Comparison of ENCODE assay signal across 20 mouse cellular contexts in genomic region chr10:78383567-78383966, GRCm38 (mm10).
"Had no signal": no experiment of that assay in that cellular context is flagged by ENCODE, and none has a peak within 500 bp of the region (broad histone marks: within the 10 kb centered on the region; RNA-seq: fewer than 3 reads in every experiment).

No protein-coding gene starts in this region.

- ATAC-seq: hindbrain, embryonic 16.5 days; hindbrain, postnatal 0 days; inflammation-experienced regulatory T-cells, adult 6 months; intestine, embryonic 15.5 days; intestine, embryonic 16.5 days; intestine, postnatal 0 days had no signal

- H3K9ac ChIP-seq: heart, embryonic 12.5 days; heart, embryonic 13.5 days; heart, embryonic 15.5 days; hindbrain, embryonic 12.5 days; hindbrain, embryonic 13.5 days; hindbrain, embryonic 14.5 days; hindbrain, embryonic 15.5 days; intestine, embryonic 15.5 days; kidney, embryonic 15.5 days had no signal

- H3K4me1 ChIP-seq: heart, embryonic 10.5 days; heart, embryonic 12.5 days; hindbrain, embryonic 10.5 days; hindbrain, embryonic 12.5 days; hindbrain, embryonic 13.5 days; hindbrain, embryonic 15.5 days; intestine, embryonic 15.5 days had no signal

- H3K27me3 ChIP-seq: heart, embryonic 13.5 days; heart, embryonic 15.5 days; hindbrain, embryonic 15.5 days; intestine, embryonic 15.5 days had no signal

- H3K9me3 ChIP-seq: heart, embryonic 10.5 days; heart, embryonic 13.5 days; heart, embryonic 15.5 days; hindbrain, embryonic 12.5 days; hindbrain, embryonic 13.5 days; hindbrain, embryonic 15.5 days; intestine, embryonic 15.5 days; kidney, embryonic 15.5 days had no signal

- H3K4me3 ChIP-seq: heart, embryonic 10.5 days; heart, embryonic 12.5 days; heart, embryonic 13.5 days; heart, embryonic 15.5 days; hindbrain, embryonic 10.5 days; hindbrain, embryonic 12.5 days; hindbrain, embryonic 13.5 days; hindbrain, embryonic 15.5 days; intestine, embryonic 15.5 days; kidney, embryonic 15.5 days; layer of hippocampus, adult 2 months; left cerebral cortex, adult 2 months had no signal

- H3K4me2 ChIP-seq: heart, embryonic 11.5 days; heart, embryonic 12.5 days; heart, embryonic 13.5 days; heart, embryonic 15.5 days; hindbrain, embryonic 12.5 days; hindbrain, embryonic 13.5 days; hindbrain, embryonic 14.5 days; hindbrain, embryonic 15.5 days; intestine, embryonic 15.5 days; kidney, embryonic 15.5 days had no signal

- H3K27ac ChIP-seq: heart, embryonic 10.5 days; heart, embryonic 13.5 days; heart, embryonic 15.5 days; hindbrain, embryonic 10.5 days; hindbrain, embryonic 12.5 days; hindbrain, embryonic 13.5 days; hindbrain, embryonic 14.5 days; hindbrain, embryonic 15.5 days; hindbrain, postnatal 0 days; intestine, embryonic 15.5 days; kidney, embryonic 15.5 days; kidney, postnatal 0 days; layer of hippocampus, adult 2 months; left cerebral cortex, adult 2 months had no signal

- H3K36me3 ChIP-seq: heart, embryonic 10.5 days; heart, embryonic 12.5 days; heart, embryonic 13.5 days; heart, embryonic 15.5 days; hindbrain, embryonic 10.5 days; hindbrain, embryonic 12.5 days; hindbrain, embryonic 13.5 days; hindbrain, embryonic 15.5 days; intestine, embryonic 15.5 days; kidney, embryonic 15.5 days had no signal
